Mouse (Mus musculus): ENCODE data around the gene Nlrc5. TPM values are rescaled to one million over a fixed set of nuclear protein-coding genes. Genes with fewer than 3 reads are reported as not detected.

The Nlrc5 gene
- polyA plus RNA-seq (2015; fragmentation: Nextera tagmentation; extraction: Ambion mirVana), result 0.25 and 0.27 TPM in 2 replicates

- peaks cover 54% of the 10 kb centered on the region for H3K27me3 ChIP-seq (replicated peaks)
- WGBS, result 1% methylated on average over 29 of the region's 29 CpGs
- H3K9ac ChIP-seq, result peak within 1 kb of the TSS; percentile 74
- H3K4me3 ChIP-seq, result peak within 1 kb of the TSS; percentile 59
- no peaks in the 10 kb centered on the region for H3K36me3 ChIP-seq
- no peaks in the 10 kb centered on the region for H3K9me3 ChIP-seq
- peak within 1 kb of the TSS; percentile 86 for H3K4me2 ChIP-seq
- ATAC-seq (ENCODE audit: extremely low read depth, insufficient number of reproducible peaks, low FRiP score, low TSS enrichment), result no peak
- peaks cover 6% of the 10 kb centered on the region; the same call in 1 of the 2 replicates for H3K4me1 ChIP-seq
- no peak within 1 kb of the TSS for H3K27ac ChIP-seq (replicated peaks)
These were observed at the start of gene Nlrc5 for GRCm38 (mm10) chr8:94433981-94434466. Gene Nlrc5, plus strand, starts transcription at chr8:94434356.

- H3K4me1 ChIP-seq, result peaks cover 16% of the 10 kb centered on the region
- H3K4me2 ChIP-seq, result peak overlapping the region; percentile 89
- 26% methylated on average over 20 of the region's 20 CpGs for WGBS
- ATAC-seq (ENCODE audit: extremely low read depth, insufficient number of reproducible peaks, low FRiP score, low TSS enrichment), result peak; percentile 1; the same call in 1 of the 2 replicates
- peaks cover 16% of the 10 kb centered on the region for H3K36me3 ChIP-seq
- H3K27me3 ChIP-seq (replicated peaks), result peaks cover 7% of the 10 kb centered on the region; the same call in 1 of the 2 replicates
- H3K27ac ChIP-seq (replicated peaks), result peak overlapping the region; percentile 94
- no peaks in the 10 kb centered on the region for H3K9me3 ChIP-seq
- H3K4me3 ChIP-seq, result peak overlapping the region; percentile 83
- peak overlapping the region; percentile 95 for H3K9ac ChIP-seq
These were observed 48.5 kb upstream of the Nlrc5 start for GRCm38 (mm10) chr8:94385506-94386213.

GRCm38 (mm10) chr8:94386214-94387026 is 47.7 kb upstream of the Nlrc5 start, which contains the start of gene Herpud1:
Gene Herpud1, plus strand, starts transcription at chr8:94386438.
- Histone ChIP-seq H3K4me1 (peaks cover 16% of the 10 kb centered on the region), H3K27ac (replicated peaks) (peak within 1 kb of the TSS; percentile 94), H3K4me2 (peak within 1 kb of the TSS; percentile 89), H3K9me3 (no peaks in the 10 kb centered on the region), H3K9ac (peak within 1 kb of the TSS; percentile 95), H3K27me3 (replicated peaks) (peaks cover 5% of the 10 kb centered on the region; the same call in 1 of the 2 replicates), H3K4me3 (peak within 1 kb of the TSS; percentile 83), H3K36me3 (peaks cover 23% of the 10 kb centered on the region)
- peak; percentile 92 for ATAC-seq (ENCODE audit: extremely low read depth, insufficient number of reproducible peaks, low FRiP score, low TSS enrichment)
- WGBS, result under 1% methylated on average over 65 of the region's 65 CpGs

- Histone ChIP-seq H3K9ac (peak overlapping the region; percentile 95), H3K4me3 (peak overlapping the region; percentile 83), H3K9me3 (no peaks in the 10 kb centered on the region), H3K27ac (replicated peaks) (peak overlapping the region; percentile 94), H3K36me3 (peaks cover 30% of the 10 kb centered on the region), H3K4me1 (peaks cover 19% of the 10 kb centered on the region), H3K27me3 (replicated peaks) (peaks cover 3% of the 10 kb centered on the region; the same call in 1 of the 2 replicates), H3K4me2 (peak overlapping the region; percentile 89)
- peak; percentile 75 for ATAC-seq (ENCODE audit: extremely low read depth, insufficient number of reproducible peaks, low FRiP score, low TSS enrichment)
- under 1% methylated on average over 25 of the region's 25 CpGs for WGBS
These were observed 47.0 kb upstream of the Nlrc5 start for GRCm38 (mm10) chr8:94387027-94387684.

- no peak for ATAC-seq (ENCODE audit: extremely low read depth, insufficient number of reproducible peaks, low FRiP score, low TSS enrichment)
- H3K27me3 ChIP-seq (replicated peaks), result 0 out of 2 replicates have a peak, but pooled peaks cover 3% of the 10 kb centered on the region
- WGBS, result 25% methylated on average over 6 of the region's 6 CpGs
- peak overlapping the region; percentile 94 for H3K27ac ChIP-seq (replicated peaks)
- peaks cover 37% of the 10 kb centered on the region for H3K36me3 ChIP-seq
- H3K4me3 ChIP-seq, result peak overlapping the region; percentile 83
- peak overlapping the region; percentile 95 for H3K9ac ChIP-seq
- H3K9me3 ChIP-seq, result no peaks in the 10 kb centered on the region
- H3K4me1 ChIP-seq, result peaks cover 24% of the 10 kb centered on the region
- H3K4me2 ChIP-seq, result peak overlapping the region; percentile 89
These were observed 46.4 kb upstream of the Nlrc5 start for GRCm38 (mm10) chr8:94387785-94388184.

- 88% methylated on average over 6 of the region's 6 CpGs for WGBS
- H3K27me3 ChIP-seq (replicated peaks), result 0 out of 2 replicates have a peak, but pooled peaks cover 2% of the 10 kb centered on the region
- no peak overlapping the region for H3K9ac ChIP-seq
These were observed 44.6 kb upstream of the Nlrc5 start for GRCm38 (mm10) chr8:94389531-94389930.

GRCm38 (mm10) chr8:94390429-94390828 is 43.7 kb upstream of the Nlrc5 start:
- Histone ChIP-seq H3K4me3 (no peak overlapping the region), H3K36me3 (peaks cover 62% of the 10 kb centered on the region), H3K9ac (no peak overlapping the region), H3K27me3 (replicated peaks) (no peaks in the 10 kb centered on the region), H3K4me1 (peaks cover 25% of the 10 kb centered on the region), H3K4me2 (no peak overlapping the region), H3K9me3 (no peaks in the 10 kb centered on the region), H3K27ac (replicated peaks) (no peak overlapping the region)
- ATAC-seq (ENCODE audit: extremely low read depth, insufficient number of reproducible peaks, low FRiP score, low TSS enrichment), result no peak
- WGBS, result 90% methylated on average over 6 of the region's 6 CpGs

More at GRCm38 (mm10) chr8:94389531-94389930, 44.6 kb upstream of the Nlrc5 start:
- no peak overlapping the region for H3K27ac ChIP-seq (replicated peaks)
- H3K4me2 ChIP-seq, result no peak overlapping the region
- H3K4me1 ChIP-seq, result peaks cover 26% of the 10 kb centered on the region
- peaks cover 53% of the 10 kb centered on the region for H3K36me3 ChIP-seq
- no peak overlapping the region for H3K4me3 ChIP-seq
- ATAC-seq (ENCODE audit: extremely low read depth, insufficient number of reproducible peaks, low FRiP score, low TSS enrichment), result no peak
- no peaks in the 10 kb centered on the region for H3K9me3 ChIP-seq

- no peak overlapping the region for H3K9ac ChIP-seq
- H3K27ac ChIP-seq (replicated peaks), result no peak overlapping the region
- no peaks in the 10 kb centered on the region for H3K9me3 ChIP-seq
- 95% methylated on average over 8 of the region's 8 CpGs for whole genome bisulfite sequencing
- no peak overlapping the region for H3K4me2 ChIP-seq
- H3K4me1 ChIP-seq, result peaks cover 20% of the 10 kb centered on the region
- H3K36me3 ChIP-seq, result peaks cover 67% of the 10 kb centered on the region
- no peak overlapping the region for H3K4me3 ChIP-seq
- H3K27me3 ChIP-seq (replicated peaks), result no peaks in the 10 kb centered on the region
- ATAC-seq (ENCODE audit: extremely low read depth, insufficient number of reproducible peaks, low FRiP score, low TSS enrichment), result no peak
These were observed 43.2 kb upstream of the Nlrc5 start for GRCm38 (mm10) chr8:94390910-94391309.

- peak overlapping the region; percentile 49 for H3K27ac ChIP-seq (replicated peaks)
- no peak for ATAC-seq (ENCODE audit: extremely low read depth, insufficient number of reproducible peaks, low FRiP score, low TSS enrichment)
- H3K36me3 ChIP-seq, result peaks cover 77% of the 10 kb centered on the region
- H3K4me1 ChIP-seq, result peaks cover 27% of the 10 kb centered on the region
- no peaks in the 10 kb centered on the region for H3K27me3 ChIP-seq (replicated peaks)
- no peak overlapping the region for H3K9ac ChIP-seq
- no peak overlapping the region for H3K4me3 ChIP-seq
- 77% methylated on average over 12 of the region's 12 CpGs for WGBS
- H3K9me3 ChIP-seq, result no peaks in the 10 kb centered on the region
- H3K4me2 ChIP-seq, result no peak overlapping the region
These were observed 42.0 kb upstream of the Nlrc5 start for GRCm38 (mm10) chr8:94392147-94392546.

GRCm38 (mm10) chr8:94392648-94393047 is 41.5 kb upstream of the Nlrc5 start:
- Histone ChIP-seq H3K4me2 (no peak overlapping the region), H3K9me3 (no peaks in the 10 kb centered on the region), H3K27me3 (replicated peaks) (no peaks in the 10 kb centered on the region), H3K36me3 (peaks cover 82% of the 10 kb centered on the region), H3K4me1 (peaks cover 29% of the 10 kb centered on the region), H3K9ac (no peak overlapping the region), H3K27ac (replicated peaks) (peak overlapping the region; percentile 49), H3K4me3 (no peak overlapping the region)
- no peak for ATAC-seq (ENCODE audit: extremely low read depth, insufficient number of reproducible peaks, low FRiP score, low TSS enrichment)
- WGBS, result 24% methylated on average over 6 of the region's 6 CpGs
